Mouse (Mus musculus): ENCODE measurements around the gene Rassf8. TPM values are rescaled to one million over a fixed set of nuclear protein-coding genes. Genes with fewer than 3 reads are reported as not detected.

Gene Rassf8
- polyA plus RNA-seq, 1 experiment from 2014 or later: 10.6 TPM

DNA sequence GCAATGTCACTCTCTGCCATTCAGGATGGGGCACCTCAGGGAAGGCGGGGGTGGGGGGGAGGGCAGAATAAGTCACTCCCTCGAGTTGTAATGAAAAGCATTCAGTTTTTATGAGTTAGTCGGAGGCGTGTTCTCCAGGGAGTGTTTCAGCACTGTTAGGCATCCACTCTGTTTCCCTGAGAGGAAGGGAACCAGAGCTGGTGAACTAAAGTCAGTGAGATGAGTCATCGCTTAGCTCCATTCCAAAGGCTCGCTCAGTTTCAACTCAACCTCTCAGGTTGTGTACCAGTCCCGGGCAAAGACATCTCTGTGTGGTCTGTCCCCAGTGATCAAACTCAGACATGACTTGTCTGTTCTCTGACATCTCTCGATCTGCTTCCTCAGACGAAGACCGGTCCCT, 20.7 kb upstream of the Rassf8 start:
- Histone ChIP-seq H3K9ac (no peak overlapping the region), H3K4me1 (replicated peaks) (no peaks in the 10 kb centered on the region; the same call in 1 of the 2 replicates), H3K36me3 (no peaks in the 10 kb centered on the region), H3K4me2 (no peak overlapping the region), H3K9me3 (replicated peaks) (no peaks in the 10 kb centered on the region), H3K27me3 (replicated peaks) (no peaks in the 10 kb centered on the region), H3K27ac (ENCODE audit: poor library complexity, severe bottlenecking) (no peak overlapping the region), H3K4me3 (no peak overlapping the region)
- 71% methylated on average over 10 of the region's 10 CpGs for WGBS
- no peak for ATAC-seq (ENCODE audit: insufficient number of reproducible peaks, low FRiP score)

GRCm38 (mm10) chr6:145726986-145727385, 19.6 kb upstream of the Rassf8 start:
- Histone ChIP-seq H3K36me3 (no peaks in the 10 kb centered on the region), H3K9me3 (replicated peaks) (no peaks in the 10 kb centered on the region), H3K4me2 (no peak overlapping the region), H3K27ac (ENCODE audit: poor library complexity, severe bottlenecking) (no peak overlapping the region), H3K9ac (no peak overlapping the region), H3K4me3 (no peak overlapping the region), H3K4me1 (replicated peaks) (no peaks in the 10 kb centered on the region; the same call in 1 of the 2 replicates), H3K27me3 (replicated peaks) (no peaks in the 10 kb centered on the region)
- no peak for ATAC-seq (ENCODE audit: insufficient number of reproducible peaks, low FRiP score)
- 51% methylated on average over 5 of the region's 5 CpGs for WGBS

DNA sequence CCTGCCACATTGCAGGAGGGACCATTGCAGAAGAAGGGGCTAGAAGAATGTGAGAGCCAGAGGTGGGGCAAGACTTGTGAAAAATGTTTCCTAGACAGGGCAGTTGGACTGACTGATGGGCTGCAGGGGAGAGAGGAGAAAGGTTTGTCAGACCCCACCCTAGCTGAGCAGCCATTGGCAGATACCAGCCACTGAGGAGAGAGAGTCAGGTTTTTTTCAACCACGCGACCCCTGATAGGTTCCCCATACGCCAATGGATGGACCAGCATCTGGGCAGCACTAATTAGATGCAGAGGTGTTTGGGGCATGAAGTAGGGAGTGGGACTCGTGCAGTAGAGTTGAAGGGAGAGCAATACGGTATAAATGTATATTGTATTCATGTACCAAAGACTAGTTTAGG, 13.7 kb upstream of the Rassf8 start:
- Histone ChIP-seq H3K4me3 (no peak overlapping the region), H3K9me3 (replicated peaks) (no peaks in the 10 kb centered on the region), H3K27me3 (replicated peaks) (no peaks in the 10 kb centered on the region), H3K4me2 (no peak overlapping the region), H3K9ac (no peak overlapping the region), H3K27ac (ENCODE audit: poor library complexity, severe bottlenecking) (no peak overlapping the region), H3K36me3 (no peaks in the 10 kb centered on the region), H3K4me1 (replicated peaks) (no peaks in the 10 kb centered on the region)
- ATAC-seq (ENCODE audit: insufficient number of reproducible peaks, low FRiP score): no peak
- WGBS: 67% methylated on average over 5 of the region's 5 CpGs

DNA sequence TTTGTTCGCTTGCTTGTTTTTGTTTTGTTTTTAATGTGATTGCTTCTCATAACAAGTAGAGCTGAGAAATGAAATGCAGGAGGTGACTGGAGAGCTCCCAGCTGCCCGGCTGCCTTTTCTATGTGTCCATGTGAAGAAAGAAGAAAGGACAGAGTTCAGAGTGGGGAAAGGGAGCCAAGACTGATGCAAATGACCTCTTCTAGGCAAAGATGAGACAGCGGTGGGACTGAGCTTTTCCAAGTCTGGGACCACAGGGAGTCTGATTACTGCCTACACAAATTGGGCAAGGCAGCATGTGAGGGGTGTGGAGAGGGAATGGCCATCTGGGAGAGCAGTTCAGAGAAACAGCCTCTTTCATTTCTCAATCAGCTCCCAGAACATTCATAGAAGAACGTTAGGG, 13.3 kb upstream of the Rassf8 start:
- Histone ChIP-seq H3K27me3 (replicated peaks) (no peaks in the 10 kb centered on the region), H3K4me2 (no peak overlapping the region), H3K27ac (ENCODE audit: poor library complexity, severe bottlenecking) (no peak overlapping the region), H3K9me3 (replicated peaks) (no peaks in the 10 kb centered on the region), H3K9ac (no peak overlapping the region), H3K4me3 (no peak overlapping the region), H3K36me3 (no peaks in the 10 kb centered on the region), H3K4me1 (replicated peaks) (no peaks in the 10 kb centered on the region)
- WGBS: 80% methylated on average over 4 of the region's 4 CpGs
- ATAC-seq (ENCODE audit: insufficient number of reproducible peaks, low FRiP score): no peak

- Histone ChIP-seq H3K9ac (no peak overlapping the region), H3K4me1 (replicated peaks) (no peaks in the 10 kb centered on the region), H3K27me3 (replicated peaks) (no peaks in the 10 kb centered on the region), H3K9me3 (replicated peaks) (no peaks in the 10 kb centered on the region), H3K4me2 (no peak overlapping the region), H3K4me3 (no peak overlapping the region), H3K36me3 (no peaks in the 10 kb centered on the region), H3K27ac (ENCODE audit: poor library complexity, severe bottlenecking) (no peak overlapping the region)
- WGBS: 70% methylated on average over 5 of the region's 5 CpGs
- ATAC-seq (ENCODE audit: insufficient number of reproducible peaks, low FRiP score): no peak
These were observed 12.6 kb upstream of the Rassf8 start for GRCm38 (mm10) chr6:145733911-145734310.

- H3K36me3 ChIP-seq: no peaks in the 10 kb centered on the region
- 62% methylated on average over 2 of the region's 2 CpGs for WGBS
- H3K4me1 ChIP-seq (replicated peaks): no peaks in the 10 kb centered on the region
- H3K9me3 ChIP-seq (replicated peaks): no peaks in the 10 kb centered on the region
- no peak overlapping the region for H3K9ac ChIP-seq
- H3K4me3 ChIP-seq: no peak overlapping the region
- H3K27me3 ChIP-seq (replicated peaks): no peaks in the 10 kb centered on the region
- no peak overlapping the region for H3K27ac ChIP-seq (ENCODE audit: poor library complexity, severe bottlenecking)
- no peak for ATAC-seq (ENCODE audit: insufficient number of reproducible peaks, low FRiP score)
- H3K4me2 ChIP-seq: no peak overlapping the region
These were observed 10.4 kb upstream of the Rassf8 start for GRCm38 (mm10) chr6:145736099-145736498.

DNA sequence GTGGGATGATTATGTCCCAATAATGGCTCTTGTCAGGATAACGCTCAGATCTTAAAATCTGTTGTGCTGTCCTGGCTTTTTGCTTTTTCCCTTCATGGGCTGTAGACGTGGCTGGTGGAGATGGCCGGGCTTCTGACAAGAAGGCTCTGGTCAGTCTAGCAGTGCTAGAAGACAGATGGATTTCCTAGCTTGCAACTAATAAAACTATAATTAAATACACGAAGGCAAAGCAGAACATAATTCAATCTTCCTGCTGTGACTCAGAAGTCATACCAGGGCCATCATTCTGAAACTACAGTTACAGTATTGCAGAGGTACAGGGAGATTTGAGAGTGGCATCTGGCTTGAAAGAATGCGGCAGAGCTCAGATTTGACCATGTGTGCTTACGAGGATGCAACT, 7.3 kb upstream of the Rassf8 start:
- no peak for ATAC-seq (ENCODE audit: insufficient number of reproducible peaks, low FRiP score)
- WGBS: 78% methylated on average over 6 of the region's 6 CpGs
- Histone ChIP-seq H3K9me3 (replicated peaks) (no peaks in the 10 kb centered on the region; the same call in 1 of the 2 replicates), H3K27me3 (replicated peaks) (no peaks in the 10 kb centered on the region), H3K9ac (no peak overlapping the region), H3K4me3 (no peak overlapping the region), H3K4me2 (no peak overlapping the region), H3K4me1 (replicated peaks) (peaks cover 7% of the 10 kb centered on the region), H3K27ac (ENCODE audit: poor library complexity, severe bottlenecking) (no peak overlapping the region), H3K36me3 (no peaks in the 10 kb centered on the region)

GRCm38 (mm10) chr6:145740011-145740410, 6.5 kb upstream of the Rassf8 start:
- 76% methylated on average over 3 of the region's 3 CpGs for WGBS
- Histone ChIP-seq H3K4me2 (no peak overlapping the region), H3K4me1 (replicated peaks) (peaks cover 13% of the 10 kb centered on the region), H3K9ac (no peak overlapping the region), H3K4me3 (no peak overlapping the region), H3K36me3 (no peaks in the 10 kb centered on the region), H3K27me3 (replicated peaks) (no peaks in the 10 kb centered on the region), H3K9me3 (replicated peaks) (no peaks in the 10 kb centered on the region; the same call in 1 of the 2 replicates), H3K27ac (ENCODE audit: poor library complexity, severe bottlenecking) (no peak overlapping the region)
- no peak for ATAC-seq (ENCODE audit: insufficient number of reproducible peaks, low FRiP score)

DNA sequence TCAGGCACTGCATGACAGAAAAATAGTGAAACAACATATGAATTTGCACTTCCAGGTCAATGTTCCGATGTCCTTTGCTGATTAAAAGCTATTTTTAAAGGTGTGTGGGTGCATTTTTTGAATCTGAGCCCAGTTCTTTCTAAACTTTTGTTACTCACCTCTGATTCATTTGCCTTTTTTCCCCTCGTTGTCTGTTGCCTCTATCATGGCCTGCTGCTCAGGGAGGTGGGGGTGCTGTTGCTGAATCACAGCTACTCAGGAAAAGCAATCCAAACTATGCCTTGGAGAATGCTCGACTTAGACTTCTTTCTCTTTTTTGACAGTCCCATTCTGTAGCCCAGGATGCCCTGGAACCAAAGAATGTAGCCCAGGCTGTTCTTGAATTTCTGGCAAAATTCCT, 1.3 kb upstream of the Rassf8 start:
- WGBS: 33% methylated on average over 3 of the region's 3 CpGs
- H3K4me1 ChIP-seq (replicated peaks): peaks cover 26% of the 10 kb centered on the region
- no peak overlapping the region; the same call in 1 of the 2 replicates for H3K4me2 ChIP-seq
- H3K9me3 ChIP-seq (replicated peaks): no peaks in the 10 kb centered on the region; the same call in 1 of the 2 replicates
- H3K4me3 ChIP-seq: peak overlapping the region; percentile 73; the same call in 1 of the 2 replicates
- H3K36me3 ChIP-seq: 0 out of 2 replicates have a peak, but pooled peaks cover 4% of the 10 kb centered on the region
- no peak for ATAC-seq (ENCODE audit: insufficient number of reproducible peaks, low FRiP score)
- no peak overlapping the region for H3K9ac ChIP-seq
- H3K27ac ChIP-seq (ENCODE audit: poor library complexity, severe bottlenecking): peak overlapping the region; percentile 94
- no peaks in the 10 kb centered on the region for H3K27me3 ChIP-seq (replicated peaks)

DNA sequence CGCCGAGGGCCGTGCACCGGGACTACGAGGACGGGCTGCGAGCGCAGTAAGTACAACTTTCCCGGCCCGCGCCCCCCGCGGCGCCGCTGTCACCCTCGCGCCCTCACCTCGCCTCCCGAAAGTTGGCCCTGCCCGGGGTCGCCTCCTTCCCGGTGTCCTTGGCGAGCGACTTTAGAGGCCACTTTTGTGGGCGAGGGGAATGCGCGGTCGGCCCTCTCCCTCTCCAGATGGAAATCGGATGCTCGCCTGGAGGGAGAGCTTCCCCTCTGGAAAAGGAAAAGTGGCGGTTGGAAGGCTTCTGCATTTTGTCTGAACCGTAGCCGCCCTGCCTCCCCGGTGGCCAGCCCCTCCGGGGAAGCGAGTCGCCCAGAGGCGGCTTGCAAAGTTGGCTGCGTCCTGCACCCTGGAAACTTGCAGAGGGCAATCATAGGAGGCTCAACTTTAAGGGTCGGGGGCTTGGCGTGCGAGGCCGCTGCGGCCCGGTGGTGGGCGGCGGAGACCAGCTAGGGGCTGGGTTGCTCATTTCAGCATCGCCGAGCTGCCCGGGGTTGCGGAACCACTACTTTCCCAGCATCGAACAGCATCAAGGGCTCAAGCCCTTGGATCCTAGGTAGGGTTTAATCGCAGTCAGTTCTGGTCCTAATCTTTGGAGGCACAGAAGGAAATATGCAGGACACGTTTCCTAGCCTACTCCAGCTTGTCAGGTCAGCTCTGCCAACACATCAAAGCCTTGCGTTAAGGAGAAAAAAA, 548 bp downstream of the Rassf8 start:
- H3K9me3 ChIP-seq (replicated peaks): no peaks in the 10 kb centered on the region
- peaks cover 26% of the 10 kb centered on the region for H3K4me1 ChIP-seq (replicated peaks)
- H3K4me3 ChIP-seq: peak overlapping the region; percentile 73
- no peaks in the 10 kb centered on the region for H3K27me3 ChIP-seq (replicated peaks)
- H3K9ac ChIP-seq: peak overlapping the region; percentile 95
- under 1% methylated on average over 55 of the region's 55 CpGs for WGBS
- H3K36me3 ChIP-seq: peaks cover 13% of the 10 kb centered on the region
- ATAC-seq (ENCODE audit: insufficient number of reproducible peaks, low FRiP score): no peak
- H3K4me2 ChIP-seq: peak overlapping the region; percentile 69
- peak overlapping the region; percentile 94 for H3K27ac ChIP-seq (ENCODE audit: poor library complexity, severe bottlenecking)

GRCm38 (mm10) chr6:145747671-145748640, 1.4 kb downstream of the Rassf8 start:
- no peaks in the 10 kb centered on the region for H3K27me3 ChIP-seq (replicated peaks)
- peak overlapping the region; percentile 95 for H3K9ac ChIP-seq
- H3K27ac ChIP-seq (ENCODE audit: poor library complexity, severe bottlenecking): peak overlapping the region; percentile 94
- H3K4me1 ChIP-seq (replicated peaks): peaks cover 34% of the 10 kb centered on the region
- ATAC-seq (ENCODE audit: insufficient number of reproducible peaks, low FRiP score): no peak
- H3K36me3 ChIP-seq: peaks cover 13% of the 10 kb centered on the region
- WGBS: 8% methylated on average over 16 of the region's 16 CpGs
- peak overlapping the region; percentile 73 for H3K4me3 ChIP-seq
- H3K4me2 ChIP-seq: peak overlapping the region; percentile 69
- H3K9me3 ChIP-seq (replicated peaks): no peaks in the 10 kb centered on the region

All from heart, embryonic 12.5 days (tissue).